Mouse (Mus musculus) liver, embryonic 14.5 days (tissue): Measurements from ENCODE around the gene Igf2r.

ENCODE experiments used
- CTCF ChIP-seq: IDR thresholded peaks from 2 replicates; pipeline ENCODE4 v1.5.1; 2016; ENCODE audit warnings: antibody characterized with exemption, low read depth, control low read depth
- EP300 ChIP-seq: IDR thresholded peaks from 2 replicates; pipeline ENCODE4 v1.6.1; 2016; ENCODE audit warnings: antibody characterized with exemption, low read depth

DNA sequence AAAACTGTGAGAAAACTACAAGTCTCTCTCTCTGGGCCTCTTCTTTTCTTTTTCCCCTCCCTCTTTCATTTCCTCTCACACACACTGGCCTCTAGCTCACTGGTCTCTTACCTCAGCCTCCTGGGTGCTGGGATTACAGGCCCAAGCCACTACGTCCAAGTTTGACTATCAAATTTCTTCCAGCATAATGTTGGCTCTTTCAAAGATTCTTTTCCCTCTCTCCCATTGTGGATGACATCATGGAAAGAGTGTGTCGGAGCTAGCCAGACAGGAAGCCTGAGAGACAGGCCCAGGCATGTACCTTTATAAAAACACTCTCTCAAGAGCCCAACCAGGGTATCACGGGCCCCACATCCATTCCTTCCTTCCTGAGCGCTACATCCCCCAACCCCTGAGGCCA, 22.0 kb upstream of the Igf2r start:
- TF ChIP-seq CTCF = no peak
- no peak for TF ChIP-seq EP300
